Mouse (Mus musculus): ENCODE measurements around the gene Morc2a. TPM values are rescaled to one million over a fixed set of nuclear protein-coding genes. Genes with fewer than 3 reads are reported as not detected.
A peak's percentile ranks its signal among the peaks of the same experiment; 100 is the strongest.
"Not testable (repeated sequence)": the region's sequence is repeated elsewhere in the genome, so short reads cannot be mapped to it uniquely, and the experiment has no call there.

Gene Morc2a
- 10 to 100 TPM; 18.4 to 20.3 TPM for total RNA-seq (2021)
- long read RNA-seq, experiment 1, full-length matches to known transcripts, result 9 of 22 reads
- long read RNA-seq, experiment 1, partial matches to known transcripts, result 4 of 22 reads
- long read RNA-seq, experiment 1, other reads (novel, unspliced or antisense), result 9 of 22 reads
- long read RNA-seq, experiment 2, full-length matches to known transcripts, result 7 of 12 reads
- long read RNA-seq, experiment 2, partial matches to known transcripts, result 3 of 12 reads
- long read RNA-seq, experiment 2, other reads (novel, unspliced or antisense), result 2 of 12 reads

DNA sequence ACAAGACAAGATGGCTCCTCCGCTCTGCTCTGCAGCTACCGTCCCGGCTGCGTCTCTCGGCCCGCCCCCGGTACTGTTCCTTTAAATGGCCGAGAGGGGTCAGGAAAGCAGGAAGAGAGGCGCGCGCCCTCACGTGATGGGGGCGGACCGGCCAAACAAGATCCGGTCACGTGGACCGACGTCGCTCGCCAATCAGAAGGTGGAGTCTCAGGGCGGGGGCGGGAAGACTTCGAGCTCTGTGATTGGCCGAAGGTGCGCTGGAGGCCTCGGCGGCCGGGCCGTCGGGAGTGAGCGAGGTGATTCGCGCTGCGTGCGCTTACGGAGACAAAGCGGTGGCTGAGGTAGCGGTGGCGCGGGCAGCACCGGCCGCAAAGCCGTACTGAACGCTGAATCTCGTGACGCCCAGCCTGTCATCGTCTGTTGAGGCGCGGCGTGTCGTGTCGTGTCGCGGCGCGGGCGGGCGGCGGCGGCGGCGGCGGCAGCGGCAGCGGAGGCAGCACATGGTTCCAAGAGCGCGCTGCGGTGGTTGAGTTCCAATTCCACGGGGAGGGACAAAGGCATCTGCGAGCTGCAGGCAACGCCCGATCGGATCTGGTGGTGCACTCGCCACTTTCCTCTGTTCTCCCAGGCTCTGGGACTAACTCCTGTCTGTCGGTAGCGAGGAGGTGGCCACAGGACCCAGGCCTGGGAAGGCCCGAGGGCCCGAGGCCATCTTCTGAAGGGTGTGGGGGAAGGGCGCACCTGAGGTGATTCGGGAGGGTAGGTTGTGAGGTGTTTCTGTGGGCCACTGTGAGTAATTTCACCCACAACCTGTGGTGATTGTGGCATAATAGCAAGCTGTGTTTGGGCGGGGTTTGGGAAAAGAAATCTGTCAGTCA is at the start of gene Morc2a:
TSS of gene Morc2a (plus strand) at position 228 of the 878 bp plus-strand sequence.
- peak; percentile 33 for TF ChIP-seq CTCF (IDR thresholded peaks at IDR 0.05)
- peak within 1 kb of the TSS; percentile 99 for H3K4me3 ChIP-seq
- peak; percentile 99 for DNase-seq
- intact Hi-C loops (cut with DNase I), result loop anchor here (5.0 kb wide), 1 partner anchor 112 kb away; no protein-coding TSS in a partner anchor
- H3K27ac ChIP-seq, result peak within 1 kb of the TSS; percentile 97

- peak; percentile 24 for DNase-seq
- H3K4me3 ChIP-seq, H3K27ac ChIP-seq: not testable (repeated sequence)
- intact Hi-C loops (cut with DNase I), result loop anchor here (2.0 kb wide), 1 partner anchor 67 kb away; no protein-coding TSS in a partner anchor
- TF ChIP-seq CTCF (IDR thresholded peaks at IDR 0.05), result peak; percentile 27; the same call in 1 of the 2 replicates
Measured at GRCm38 (mm10) chr11:3601966-3602365, 47.0 kb upstream of the Morc2a start.

DNA sequence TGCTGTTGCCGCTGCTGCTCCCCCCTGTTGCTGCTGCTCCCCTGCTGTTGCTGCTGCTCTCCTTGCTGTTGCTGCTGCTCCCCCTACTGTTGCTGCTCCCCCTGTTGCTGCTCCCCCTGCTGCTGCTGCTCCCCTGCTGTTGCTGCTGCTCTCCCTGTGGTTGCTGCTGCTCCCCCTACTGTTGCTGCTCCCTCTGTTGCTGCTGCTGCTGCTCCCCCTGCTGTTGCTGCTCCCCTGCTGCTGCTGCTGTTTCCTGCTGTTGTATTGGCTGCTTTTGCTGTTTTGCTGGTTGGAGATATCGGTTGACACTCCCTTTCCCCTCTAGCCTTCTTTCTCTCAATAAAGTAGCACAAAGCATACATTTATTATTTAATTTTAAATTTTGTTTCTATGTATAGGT is 46.3 kb upstream of the Morc2a start:
- not testable (repeated sequence) for H3K4me3 ChIP-seq, H3K27ac ChIP-seq
- intact Hi-C loops (cut with DNase I), result loop anchor here (2.0 kb wide), 1 partner anchor 68 kb away; no protein-coding TSS in a partner anchor
- peak; percentile 18 for DNase-seq
- TF ChIP-seq CTCF (IDR thresholded peaks at IDR 0.05), result peak; percentile 44

GRCm38 (mm10) chr11:3606456-3606855 is 42.5 kb upstream of the Morc2a start:
- no peak for DNase-seq
- TF ChIP-seq CTCF (IDR thresholded peaks at IDR 0.05), result no peak
- H3K4me3 ChIP-seq, result no peak overlapping the region
- H3K27ac ChIP-seq, result no peak overlapping the region
- intact Hi-C loops (cut with DNase I), result no loop called here

DNA sequence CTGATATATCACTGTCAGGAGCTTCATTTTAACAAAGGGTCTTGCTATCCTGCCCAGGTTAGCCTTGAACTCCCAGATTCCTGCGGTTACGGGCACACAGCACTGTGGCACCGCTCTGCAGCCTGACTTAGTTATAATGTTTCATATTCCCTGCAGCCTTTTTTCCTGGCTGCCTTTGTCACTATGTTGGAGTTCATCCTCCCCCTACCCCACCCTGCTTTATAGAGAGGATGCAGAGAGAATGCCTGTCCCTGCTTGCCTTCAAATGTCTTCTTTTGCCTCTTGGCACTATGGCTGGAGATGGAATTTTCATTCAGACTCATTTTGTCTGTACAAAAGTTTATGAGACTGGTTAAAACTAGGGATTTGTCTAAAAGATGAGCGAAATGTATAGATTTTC is 33.4 kb upstream of the Morc2a start:
- DNase-seq, result no peak
- Histone ChIP-seq H3K27ac (no peak overlapping the region), H3K4me3 (no peak overlapping the region)
- intact Hi-C loops (cut with DNase I), result no loop called here
- no peak for TF ChIP-seq CTCF (IDR thresholded peaks at IDR 0.05)

DNA sequence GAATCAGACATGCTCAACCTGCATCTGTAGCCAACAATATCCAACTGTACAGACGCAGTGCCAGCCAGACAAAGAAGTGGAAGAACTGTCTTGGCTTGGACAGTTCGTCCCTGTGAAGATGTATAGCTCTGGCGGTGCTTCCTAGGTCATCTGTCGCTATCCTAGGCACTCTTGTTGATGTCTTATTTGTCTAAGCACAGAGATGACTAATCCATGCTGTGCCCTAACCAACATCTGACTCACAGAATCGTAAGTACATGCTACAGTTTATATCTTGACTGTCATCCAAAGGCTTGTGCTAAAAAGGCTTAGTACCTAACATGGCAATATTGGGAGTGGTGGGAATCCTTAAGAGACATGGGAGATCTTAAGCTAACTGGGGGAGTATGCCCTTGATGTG is 26.2 kb upstream of the Morc2a start:
- intact Hi-C loops (cut with DNase I), result no loop called here
- Histone ChIP-seq H3K27ac (no peak overlapping the region), H3K4me3 (no peak overlapping the region)
- no peak for TF ChIP-seq CTCF (IDR thresholded peaks at IDR 0.05)
- DNase-seq, result no peak

GRCm38 (mm10) chr11:3624391-3625027 is 24.5 kb upstream of the Morc2a start:
- DNase-seq, result no peak
- no peak for TF ChIP-seq CTCF (IDR thresholded peaks at IDR 0.05)
- intact Hi-C loops (cut with DNase I), result no loop called here
- Histone ChIP-seq H3K27ac (no peak overlapping the region), H3K4me3 (no peak overlapping the region)

GRCm38 (mm10) chr11:3628999-3629491 is 19.9 kb upstream of the Morc2a start:
- TF ChIP-seq CTCF (IDR thresholded peaks at IDR 0.05), result no peak; the same call in 1 of the 2 replicates
- no peak overlapping the region for H3K27ac ChIP-seq
- intact Hi-C loops (cut with DNase I), result no loop called here
- DNase-seq, result peak; percentile 24
- peak overlapping the region; percentile 55 for H3K4me3 ChIP-seq

- intact Hi-C loops (cut with DNase I), result loop anchor here (5.0 kb wide), 1 partner anchor 156 kb away; no protein-coding TSS in a partner anchor
- not testable (repeated sequence) for DNase-seq, H3K4me3 ChIP-seq, H3K27ac ChIP-seq
- peak; percentile 48 for TF ChIP-seq CTCF (IDR thresholded peaks at IDR 0.05)
Measured at GRCm38 (mm10) chr11:3633269-3633668, 15.7 kb upstream of the Morc2a start.

GRCm38 (mm10) chr11:3647688-3648087 is 1.3 kb upstream of the Morc2a start:
- peak overlapping the region; percentile 97 for H3K27ac ChIP-seq
- peak overlapping the region; percentile 99 for H3K4me3 ChIP-seq
- no peak for TF ChIP-seq CTCF (IDR thresholded peaks at IDR 0.05)
- no peak for DNase-seq
- intact Hi-C loops (cut with DNase I), result loop anchor here (5.0 kb wide), 1 partner anchor 110 kb away; no protein-coding TSS in a partner anchor

GRCm38 (mm10) chr11:3648305-3648963 is 557 bp upstream of the Morc2a start:
- intact Hi-C loops (cut with DNase I), result loop anchor here (5.0 kb wide), 1 partner anchor 111 kb away; no protein-coding TSS in a partner anchor
- H3K27ac ChIP-seq, result peak overlapping the region; percentile 97
- DNase-seq, result no peak
- no peak for TF ChIP-seq CTCF (IDR thresholded peaks at IDR 0.05)
- H3K4me3 ChIP-seq, result peak overlapping the region; percentile 99

DNA sequence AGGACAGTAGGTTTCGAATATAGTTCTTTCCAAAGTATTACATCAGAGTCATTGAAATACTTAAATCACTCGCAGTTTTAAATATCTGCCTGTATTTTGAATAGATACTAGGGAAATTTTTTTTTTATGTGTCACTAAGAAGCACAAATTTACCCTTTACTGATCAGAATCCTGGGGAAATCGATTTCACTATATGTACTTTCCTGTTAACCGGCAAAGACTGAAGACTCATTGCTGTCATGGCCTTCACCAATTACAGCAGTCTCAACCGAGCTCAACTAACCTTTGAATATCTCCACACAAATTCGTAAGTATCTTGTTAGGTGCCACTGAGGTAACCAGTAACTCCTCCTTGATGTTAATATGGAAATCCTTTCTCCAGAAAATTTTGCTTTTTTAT is 1.1 kb downstream of the Morc2a start:
- DNase-seq, result no peak
- H3K27ac ChIP-seq, result 0 out of 2 replicates have a peak overlapping the region, but pooled peaks have one; percentile 97
- no peak for TF ChIP-seq CTCF (IDR thresholded peaks at IDR 0.05)

More for the DNA sequence above, 1.1 kb downstream of the Morc2a start:
- peak overlapping the region; percentile 99 for H3K4me3 ChIP-seq
- intact Hi-C loops (cut with DNase I), result no loop called here
